Mouse (Mus musculus) cerebellum, postnatal 25 days (tissue): ENCODE measurements around the gene Dnase2a.

Experiments used
- DNase-seq, 2 experiments: peaks; one replicate each; pipeline ENCODE4 v3.0.0; 2021; ENCODE audit warnings: mixed read lengths in 2 of 2

Gene Dnase2a

DNA sequence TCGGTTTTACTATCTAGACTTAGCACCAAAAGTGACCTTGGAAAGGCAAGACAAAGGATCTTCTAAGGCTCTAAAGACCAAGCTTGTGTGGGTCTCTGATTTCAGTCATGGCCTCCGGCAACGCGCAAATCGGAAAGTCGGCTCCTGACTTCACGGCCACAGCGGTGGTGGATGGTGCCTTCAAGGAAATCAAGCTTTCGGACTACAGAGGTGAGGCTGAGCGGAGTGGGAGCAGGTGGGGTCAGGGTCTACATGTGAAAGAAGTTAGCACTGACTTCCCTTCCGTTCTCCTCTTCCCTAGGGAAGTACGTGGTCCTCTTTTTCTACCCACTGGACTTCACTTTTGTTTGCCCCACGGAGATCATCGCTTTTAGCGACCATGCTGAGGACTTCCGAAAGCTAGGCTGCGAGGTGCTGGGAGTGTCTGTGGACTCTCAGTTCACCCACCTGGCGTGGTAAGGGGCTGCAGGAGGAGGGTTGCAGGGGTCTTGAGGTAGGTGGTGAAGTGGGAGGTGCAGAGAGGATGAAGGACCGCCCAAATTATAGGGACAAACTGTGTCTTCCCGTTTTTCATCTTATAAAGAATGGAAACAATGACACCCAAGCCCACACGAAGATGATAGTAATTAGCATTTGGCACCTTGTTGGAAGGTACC is 61.9 kb downstream of the Dnase2a start:
- no peak for DNase-seq

GRCm38 (mm10) chr8:84970913-84971312 is 62.6 kb downstream of the Dnase2a start:
- no peak for DNase-seq
